Mouse (Mus musculus) mouse trophoblast stem cell (cell line): ENCODE measurements around the gene Tmem131.
"Not testable (repeated sequence)": the region's sequence is repeated elsewhere in the genome, so short reads cannot be mapped to it uniquely, and the experiment has no call there.

Experiments used
- in situ Hi-C, 2 experiments: fragments of 300-500 bp; cut with MseI, MboI; formaldehyde crosslinking; loops; 2 replicates in 1 of 2; 3 replicates in 1 of 2; pipeline ENCODE4 v1.15.1; 2025

Tmem131 gene

GRCm38 (mm10) chr1:36835593-36835992 is 107.9 kb downstream of the Tmem131 start:
- in situ Hi-C loops = no loop called here

- in situ Hi-C loops = no loop called here
Measured at GRCm38 (mm10) chr1:36834090-36834489, 109.4 kb downstream of the Tmem131 start.

DNA sequence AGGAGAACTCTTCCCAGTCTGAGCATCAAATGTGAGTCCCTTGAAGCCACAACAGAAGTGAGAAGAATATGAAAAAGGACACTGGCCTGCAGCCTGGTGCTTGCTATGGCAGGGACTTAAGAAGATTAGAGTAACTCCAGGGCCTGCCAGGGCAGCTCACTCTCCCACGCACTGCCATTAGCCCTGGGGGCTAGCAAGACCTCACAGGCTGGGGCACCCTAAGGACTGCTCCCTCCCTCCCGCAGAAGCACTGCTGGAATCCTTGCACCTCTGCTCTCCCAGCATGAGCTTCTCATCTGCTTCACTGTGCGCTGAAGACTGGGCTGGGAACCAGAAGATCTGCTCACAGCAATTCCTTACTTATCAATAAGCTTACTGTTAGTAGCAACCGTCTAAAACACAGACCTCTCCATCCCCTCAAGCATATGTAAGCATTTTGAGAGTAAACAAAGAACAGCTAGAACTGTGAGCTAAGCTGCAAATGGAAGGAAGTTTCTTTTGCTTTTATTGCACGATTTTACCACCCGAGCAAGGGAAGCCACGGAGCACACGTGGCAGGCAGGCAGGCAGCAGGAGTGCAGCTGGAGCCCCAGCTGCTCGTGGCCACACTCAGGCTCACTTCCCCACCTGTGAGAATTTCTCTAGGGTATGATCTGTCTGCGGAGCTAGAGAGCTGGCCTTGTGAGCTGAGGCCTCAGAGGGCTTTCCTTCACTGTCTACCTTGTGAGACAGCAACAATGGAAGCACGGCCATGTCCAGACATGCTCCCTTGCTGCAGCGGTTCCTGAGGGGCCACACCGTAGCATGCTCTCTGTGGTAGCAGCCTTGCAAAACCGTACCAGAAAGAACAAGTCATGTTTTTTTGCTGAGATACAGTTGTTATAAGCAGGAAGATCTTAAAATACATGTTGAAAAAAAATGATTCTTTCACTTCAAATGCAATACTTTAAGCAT is 112.3 kb downstream of the Tmem131 start:
- in situ Hi-C loops = no loop called here

DNA sequence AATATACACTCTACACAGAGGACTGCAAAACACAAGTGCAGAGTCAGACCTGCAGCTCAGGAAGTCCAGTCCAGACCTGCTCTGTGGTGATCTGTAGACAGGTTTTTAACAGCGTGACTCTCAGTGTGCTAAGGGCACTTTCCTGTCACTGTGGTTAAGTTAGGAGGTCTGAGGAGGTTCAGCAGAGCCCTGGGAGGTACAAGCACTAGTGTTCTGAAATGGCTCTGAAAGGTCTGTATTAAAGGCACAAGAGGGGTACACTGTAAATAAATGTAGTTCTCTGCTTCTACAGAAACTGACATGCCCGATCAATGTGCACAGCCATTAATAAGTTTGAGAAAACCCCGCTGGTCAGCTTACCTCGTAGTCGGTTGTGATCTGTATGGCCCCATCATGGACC is 119.1 kb downstream of the Tmem131 start:
- in situ Hi-C loops = no loop called here

DNA sequence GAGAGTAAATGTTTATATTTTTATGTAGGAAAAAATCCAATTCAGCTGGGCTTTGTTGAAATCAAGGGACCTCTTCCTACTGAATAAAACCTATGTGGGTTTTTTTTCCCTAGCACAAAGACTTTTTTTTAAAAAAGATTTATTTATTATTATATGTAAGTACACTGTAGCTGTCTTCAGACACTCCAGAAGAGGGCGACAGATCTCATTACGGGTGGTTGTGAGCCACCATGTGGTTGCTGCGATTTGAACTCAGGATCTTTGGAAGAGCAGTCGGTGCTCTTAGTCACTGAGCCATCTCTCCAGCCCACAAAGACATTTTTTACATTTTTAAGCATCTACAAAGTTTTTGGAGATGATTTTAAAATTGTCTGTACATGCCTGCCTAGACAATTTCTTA is 121.5 kb downstream of the Tmem131 start:
- in situ Hi-C loops = not testable (repeated sequence)

DNA sequence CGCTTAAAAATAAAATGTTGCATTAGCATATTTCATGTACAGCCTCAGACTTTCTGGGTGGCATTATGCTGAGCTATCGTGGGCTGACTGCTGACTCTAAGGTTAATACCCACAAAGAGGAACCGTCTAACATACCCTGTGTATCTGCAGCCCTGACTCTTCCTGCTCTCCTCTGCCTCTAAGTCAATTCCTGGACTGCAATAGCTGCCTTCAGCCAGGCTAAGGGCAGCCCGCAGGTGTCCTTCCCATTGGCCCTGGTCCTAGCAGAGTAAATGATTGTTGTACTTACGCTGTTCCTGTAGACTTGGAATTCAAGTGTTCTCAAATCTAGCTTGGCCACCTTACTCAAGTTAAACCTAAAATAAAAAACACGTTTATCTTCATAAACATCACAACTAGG is 128.3 kb downstream of the Tmem131 start:
- in situ Hi-C loops = no loop called here

DNA sequence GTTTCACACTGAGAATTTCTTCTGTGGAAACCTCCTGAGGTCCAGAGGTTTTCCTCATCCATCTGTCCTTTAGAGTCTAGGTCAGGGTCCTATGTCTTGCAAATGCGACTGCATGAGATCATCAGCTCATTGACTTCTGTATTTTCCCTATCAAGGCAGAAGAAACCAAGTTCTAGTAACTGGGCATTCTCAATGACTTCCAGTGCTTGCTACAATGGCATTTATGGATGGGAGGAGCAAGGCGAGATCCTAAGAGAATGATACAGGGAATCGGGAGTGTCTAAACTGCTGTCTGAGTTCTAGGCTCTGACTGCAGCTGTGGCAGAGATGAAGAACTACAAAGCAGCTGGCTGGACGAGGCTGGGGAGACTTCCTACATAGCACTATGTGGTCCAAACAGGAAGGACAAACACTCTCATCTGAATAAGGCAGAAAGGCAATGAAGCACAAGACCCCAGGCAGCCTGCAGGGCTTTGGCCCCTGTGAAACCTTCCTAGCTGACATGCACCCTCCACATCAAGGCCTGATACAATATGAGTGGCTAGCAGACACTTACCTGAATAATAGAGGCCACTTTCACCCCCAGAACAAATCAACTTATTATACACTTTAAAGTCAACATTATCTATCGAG is 129.1 kb downstream of the Tmem131 start:
- in situ Hi-C loops = no loop called here

DNA sequence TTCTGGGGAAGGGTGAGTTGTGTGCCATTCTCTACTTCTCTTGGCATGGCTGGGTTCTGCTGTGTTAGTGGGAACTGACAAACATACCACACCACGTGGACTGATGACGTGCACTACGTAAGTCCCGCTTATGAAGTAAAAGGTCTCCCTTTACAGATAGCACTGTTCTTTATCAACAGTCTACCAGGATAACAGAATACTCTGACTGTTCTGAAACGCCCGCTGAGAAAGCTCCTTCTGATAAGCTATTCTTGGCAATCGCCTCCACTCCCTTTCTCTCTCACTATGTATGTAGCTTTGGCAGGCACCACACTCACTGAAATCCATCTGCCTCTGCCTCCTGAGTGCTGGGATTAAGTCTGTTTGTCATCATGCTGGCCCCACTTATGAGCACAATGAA is 130.1 kb downstream of the Tmem131 start:
- in situ Hi-C loops = no loop called here

DNA sequence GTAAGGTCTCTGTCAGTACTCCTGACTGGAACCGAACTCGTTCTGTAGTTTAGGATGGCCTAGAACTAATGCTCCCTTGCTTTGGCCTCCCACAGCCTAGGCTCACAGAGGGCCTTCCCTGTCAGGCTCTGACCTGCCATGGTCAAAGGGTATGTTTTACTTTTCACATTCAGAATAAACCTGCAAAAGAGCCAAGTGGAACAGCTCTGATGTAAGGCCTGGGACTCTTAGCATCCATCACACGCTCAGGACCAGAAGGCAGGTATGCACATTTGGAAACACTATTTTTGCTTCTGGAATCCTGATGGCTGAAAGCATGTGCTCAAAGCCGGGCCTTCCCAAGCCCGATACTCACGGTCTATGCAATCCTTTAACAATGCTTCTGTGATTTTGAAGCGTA is 131.7 kb downstream of the Tmem131 start:
- in situ Hi-C loops = no loop called here

DNA sequence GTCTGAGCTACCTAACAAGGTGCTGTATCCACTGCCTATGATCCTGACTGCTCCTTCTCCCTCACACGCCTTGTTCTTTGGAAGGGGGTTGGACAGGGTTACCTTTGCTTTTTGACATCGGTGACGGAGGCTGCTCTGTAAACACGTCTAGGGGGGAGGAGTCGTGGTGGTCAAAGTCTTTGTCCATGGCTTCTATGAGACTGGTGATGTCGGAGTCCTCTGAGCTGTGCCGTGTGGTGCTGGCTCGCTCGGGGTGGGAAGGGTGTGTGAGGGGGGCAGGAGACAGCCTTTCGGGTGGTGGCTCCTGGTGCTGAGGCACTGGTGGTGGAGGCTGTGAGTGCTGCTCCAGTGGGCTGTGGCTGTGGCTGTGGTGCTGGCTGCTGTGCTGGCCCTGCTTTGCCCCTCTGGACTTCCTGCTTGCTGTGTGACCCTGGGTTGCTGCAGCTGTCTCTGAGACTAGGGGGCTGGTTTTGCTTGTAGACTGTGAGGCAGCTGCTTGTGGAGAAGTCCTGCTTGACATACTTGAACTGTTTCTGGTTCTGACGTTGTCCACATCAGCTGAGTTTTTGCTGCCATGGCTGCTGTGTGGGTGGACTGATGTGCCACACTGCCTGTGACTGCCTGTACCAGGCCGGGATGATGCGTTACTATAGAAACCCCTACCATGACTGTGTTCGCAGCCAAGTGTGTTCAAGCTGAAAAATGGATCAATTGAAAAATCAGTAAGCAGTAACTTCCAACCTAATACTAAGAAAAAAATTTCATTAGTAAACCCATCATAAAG is 135.5 kb downstream of the Tmem131 start:
- in situ Hi-C loops = no loop called here

- in situ Hi-C loops = no loop called here
Measured at GRCm38 (mm10) chr1:36807086-36807485, 136.4 kb downstream of the Tmem131 start.

- in situ Hi-C loops = no loop called here
Measured at GRCm38 (mm10) chr1:36806181-36806905, 137.1 kb downstream of the Tmem131 start.

- in situ Hi-C loops = no loop called here
Measured at GRCm38 (mm10) chr1:36804833-36805232, 138.6 kb downstream of the Tmem131 start.

GRCm38 (mm10) chr1:36804259-36804658 is 139.2 kb downstream of the Tmem131 start:
- in situ Hi-C loops = no loop called here

- in situ Hi-C loops = no loop called here
Measured at GRCm38 (mm10) chr1:36800379-36801011, 143.0 kb downstream of the Tmem131 start.

DNA sequence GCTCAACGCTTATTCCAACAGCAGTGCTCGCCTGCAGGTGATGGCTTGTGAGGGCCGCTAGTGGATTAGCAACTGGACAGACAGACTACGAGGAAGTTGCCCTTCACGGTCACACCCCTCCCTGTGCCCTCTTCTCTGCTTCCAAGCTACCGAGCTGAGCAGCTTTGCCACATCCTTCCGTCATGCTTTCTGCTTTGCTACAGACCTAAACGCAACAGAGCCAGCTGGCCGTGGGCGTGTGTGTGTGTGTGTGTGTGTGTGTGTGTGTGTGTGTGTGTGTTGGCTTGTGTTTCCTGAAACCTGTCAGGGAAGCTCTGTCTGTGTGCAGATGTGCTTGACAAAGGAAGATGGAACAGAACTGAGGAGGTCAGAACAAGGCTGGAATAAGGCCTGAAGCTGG is 146.0 kb downstream of the Tmem131 start:
- in situ Hi-C loops = no loop called here

DNA sequence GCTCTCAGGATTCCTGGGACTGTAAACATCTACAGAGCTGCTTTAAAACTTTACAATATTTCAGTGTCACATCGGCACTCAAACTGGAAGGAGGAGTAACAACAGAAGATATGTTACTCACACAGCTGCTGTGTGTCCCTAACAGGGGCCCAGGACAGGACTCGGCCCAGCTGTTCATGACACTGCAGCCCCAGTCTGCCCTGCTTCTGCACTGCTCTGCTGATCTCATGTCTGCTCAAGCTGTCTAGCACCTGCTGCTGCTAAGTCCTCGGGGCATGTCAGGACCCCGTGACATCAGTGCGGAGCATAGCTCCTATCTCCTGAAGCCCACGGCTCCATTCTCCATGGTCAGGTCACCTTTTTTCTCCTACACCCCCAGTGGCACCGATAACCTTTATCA is 146.8 kb downstream of the Tmem131 start:
- in situ Hi-C loops = no loop called here

DNA sequence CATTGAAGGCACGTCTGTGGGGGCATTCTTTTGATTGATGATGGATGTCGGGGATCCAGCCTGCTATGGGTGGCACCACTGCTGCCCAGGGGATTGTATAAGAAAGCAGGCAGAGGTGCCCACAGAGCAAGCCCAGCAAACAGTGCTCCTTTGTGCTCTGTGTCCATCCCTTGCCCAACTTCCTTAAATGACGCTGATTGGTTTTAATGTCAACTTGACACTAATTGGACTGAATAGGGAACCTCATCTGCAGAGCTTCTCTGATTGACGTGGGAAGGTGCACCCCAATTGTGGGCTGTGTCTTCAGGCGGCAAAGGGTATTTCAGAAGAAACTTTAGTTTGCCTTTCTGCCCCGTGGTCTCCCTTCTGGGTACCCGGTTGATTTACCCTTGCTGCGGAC is 154.1 kb downstream of the Tmem131 start:
- in situ Hi-C loops = loop anchor here in 1 of 2 experiments (10.0 kb wide), 1 partner anchor 455 kb away; no protein-coding TSS in a partner anchor

- in situ Hi-C loops = loop anchor here in 1 of 2 experiments (10.0 kb wide), 1 partner anchor 458 kb away; no protein-coding TSS in a partner anchor
Measured at GRCm38 (mm10) chr1:36786377-36786776, 157.1 kb downstream of the Tmem131 start.

- in situ Hi-C loops = loop anchor here in 1 of 2 experiments (10.0 kb wide), 1 partner anchor 460 kb away; no protein-coding TSS in a partner anchor
Measured at GRCm38 (mm10) chr1:36785238-36785641, 158.2 kb downstream of the Tmem131 start.
